ENCODE assay signal across 8 mouse cellular contexts in genomic region chr10:117717583-117717982, GRCm38 (mm10). TPM values are rescaled to one million over a fixed set of nuclear protein-coding genes. Genes with fewer than 3 reads are reported as not detected.
DNase-seq lines count a peak whose midpoint lies in the region; TF ChIP-seq lines count a peak whose summit lies in the region.

No protein-coding gene starts in this region.

- H3K36me3 ChIP-seq in kidney, adult 2 months (ENCODE audit: control insufficient read depth, insufficient read depth, low read length): no peaks in the 10 kb centered on the region

- peak; percentile 34 for DNase-seq in ovary, postnatal 36 days (ENCODE audit: low spot score)
- no peak for DNase-seq in ovary, postnatal 10 days (ENCODE audit: low spot score)
- DNase-seq in fibroblast of lung, adult 2 months (ENCODE audit: low read depth): peak; percentile 65
- peak; percentile 88 for DNase-seq in kidney, adult 2 months
- DNase-seq in lung, postnatal 14 days: peak; percentile 54
- no peak for DNase-seq in spleen, postnatal 10 days (ENCODE audit: low spot score in 2 of 2)
- DNase-seq in urinary bladder, adult 2 months (ENCODE audit: low spot score): no peak
- no peak for DNase-seq in cerebellum, adult 2 months

- peak overlapping the region; percentile 99 for H3K27ac ChIP-seq in kidney, adult 2 months (ENCODE audit: insufficient read depth, low read depth, low read length)
- no peak overlapping the region for H3K27ac ChIP-seq in cerebellum, adult 2 months (ENCODE audit: insufficient read depth, low read length)

- no peak for TF ChIP-seq POLR2A in kidney, adult 2 months (IDR thresholded peaks at IDR 0.05; ENCODE audit: low read depth, low read length)
- no peak for TF ChIP-seq POLR2A in cerebellum, adult 2 months (IDR thresholded peaks at IDR 0.05; ENCODE audit: borderline replicate concordance, insufficient read depth, low read length)

- H3K27me3 ChIP-seq in kidney, adult 2 months (replicated peaks; ENCODE audit: control insufficient read depth, insufficient read depth, low read length): no peaks in the 10 kb centered on the region
- H3K27me3 ChIP-seq in cerebellum, adult 2 months (ENCODE audit: control insufficient read depth, insufficient read depth, low read length): no peaks in the 10 kb centered on the region

- H3K4me1 ChIP-seq in kidney, adult 2 months (ENCODE audit: control insufficient read depth, insufficient read depth, low read length): peaks cover 22% of the 10 kb centered on the region; the same call in 1 of the 2 replicates
- H3K4me1 ChIP-seq in cerebellum, adult 2 months (ENCODE audit: control insufficient read depth, insufficient read depth, low read length): no peaks in the 10 kb centered on the region

- H3K4me3 ChIP-seq in kidney, adult 2 months (ENCODE audit: insufficient read depth, low read depth, low read length): no peak overlapping the region
- no peak overlapping the region for H3K4me3 ChIP-seq in cerebellum, adult 2 months (replicated peaks; ENCODE audit: insufficient read depth, low read depth, low read length)

- WGBS in kidney, adult 2 months: 1% methylated on average over 4 of the region's 4 CpGs
- 25% methylated on average over 4 of the region's 4 CpGs for WGBS in cerebellum, adult 2 months

- TF ChIP-seq CTCF in kidney, adult 2 months (conservative IDR thresholded peaks at IDR 0.05; ENCODE audit: insufficient read depth, insufficient read length, low read depth, low read length): no peak
- no peak for TF ChIP-seq CTCF in cerebellum, adult 2 months (IDR thresholded peaks at IDR 0.05; ENCODE audit: borderline replicate concordance, insufficient read depth, low read depth, low read length)

RNA-seq across cellular contexts. Expression of gene Mdm2, which starts 7.0 kb away (rescaled TPM):
- polyA plus RNA-seq in kidney, adult 2 months (2012; rRNA removed): 21.9 and 22.9 TPM in 2 replicates
- 65.3 and 70.2 TPM in 2 replicates for polyA plus RNA-seq in urinary bladder, adult 2 months (2012; rRNA removed)
- 60.7 and 67.6 TPM in 2 replicates for polyA plus RNA-seq in cerebellum, adult 2 months (2012; rRNA removed)

RNA-seq across cellular contexts. Expression of gene Slc35e3, which starts 28.6 kb away (rescaled TPM):
- polyA plus RNA-seq in kidney, adult 2 months (2012; rRNA removed): 37.1 and 39.1 TPM in 2 replicates
- polyA plus RNA-seq in urinary bladder, adult 2 months (2012; rRNA removed): 12.1 and 12.4 TPM in 2 replicates
- 27.7 and 27.8 TPM in 2 replicates for polyA plus RNA-seq in cerebellum, adult 2 months (2012; rRNA removed)

Comparison
In these comparisons a context has a peak if more than half of its experiments do, and no peak if none do; other contexts are left out.
1. DNase-seq: peak in ovary, postnatal 36 days (single experiment), fibroblast of lung, adult 2 months (single experiment), kidney, adult 2 months (single experiment) and lung, postnatal 14 days (single experiment); none in ovary, postnatal 10 days (single experiment), spleen, postnatal 10 days (0 of 2), urinary bladder, adult 2 months (single experiment) and cerebellum, adult 2 months (0 of 2).